Mouse (Mus musculus): ENCODE data around the gene Gm28635.

The Gm28635 gene

DNA sequence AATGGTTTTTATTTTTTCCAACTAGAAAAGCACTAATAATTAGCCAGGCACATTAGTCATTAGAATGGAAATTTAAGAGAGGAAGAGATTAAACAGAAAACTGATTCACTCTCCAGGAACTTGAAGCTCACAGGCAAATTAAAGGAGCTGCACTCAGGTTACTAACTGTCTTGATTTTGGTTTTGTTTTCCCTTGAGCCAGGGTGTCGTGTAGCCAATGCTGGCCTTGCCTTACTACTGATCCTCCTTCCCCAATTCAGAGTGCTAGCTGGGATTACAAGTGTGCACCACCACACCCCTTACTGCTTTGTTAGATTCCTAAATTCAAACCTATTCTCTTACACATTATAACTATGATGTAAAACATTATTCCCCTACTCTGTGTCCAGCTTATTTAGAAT is 70.0 kb downstream of the Gm28635 start:
- Histone ChIP-seq H3K27me3 (ENCODE audit: control insufficient read depth, insufficient read depth, low read length, poor library complexity, severe bottlenecking) (no peaks in the 10 kb centered on the region), H3K36me3 (ENCODE audit: control insufficient read depth, insufficient read depth, low read length, poor library complexity, severe bottlenecking) (no peaks in the 10 kb centered on the region)
- DNase-seq (ENCODE audit: low read depth, low spot score) = no peak

DNA sequence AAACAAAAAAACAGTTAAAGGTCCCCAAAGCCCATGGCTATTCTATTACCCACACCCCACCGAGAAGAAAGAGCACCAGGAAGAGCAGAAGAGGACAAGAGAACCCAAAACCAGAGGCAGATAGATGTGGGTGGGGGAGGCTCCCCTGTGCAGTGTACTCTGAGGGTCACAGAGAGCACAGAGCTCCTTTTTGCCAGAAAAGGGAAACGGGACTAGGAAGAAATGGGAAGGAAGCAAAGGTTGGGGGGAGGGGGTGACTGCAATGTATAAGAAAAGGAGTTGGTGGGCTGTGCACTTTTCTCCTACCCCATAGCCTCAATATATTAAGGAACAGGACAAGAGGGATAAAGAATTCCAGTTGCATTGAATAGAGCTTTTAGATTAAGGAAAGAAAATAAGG is 76.9 kb downstream of the Gm28635 start:
- no peak for DNase-seq (ENCODE audit: low read depth, low spot score)
- Histone ChIP-seq H3K27me3 (ENCODE audit: control insufficient read depth, insufficient read depth, low read length, poor library complexity, severe bottlenecking) (no peaks in the 10 kb centered on the region), H3K36me3 (ENCODE audit: control insufficient read depth, insufficient read depth, low read length, poor library complexity, severe bottlenecking) (no peaks in the 10 kb centered on the region)

DNA sequence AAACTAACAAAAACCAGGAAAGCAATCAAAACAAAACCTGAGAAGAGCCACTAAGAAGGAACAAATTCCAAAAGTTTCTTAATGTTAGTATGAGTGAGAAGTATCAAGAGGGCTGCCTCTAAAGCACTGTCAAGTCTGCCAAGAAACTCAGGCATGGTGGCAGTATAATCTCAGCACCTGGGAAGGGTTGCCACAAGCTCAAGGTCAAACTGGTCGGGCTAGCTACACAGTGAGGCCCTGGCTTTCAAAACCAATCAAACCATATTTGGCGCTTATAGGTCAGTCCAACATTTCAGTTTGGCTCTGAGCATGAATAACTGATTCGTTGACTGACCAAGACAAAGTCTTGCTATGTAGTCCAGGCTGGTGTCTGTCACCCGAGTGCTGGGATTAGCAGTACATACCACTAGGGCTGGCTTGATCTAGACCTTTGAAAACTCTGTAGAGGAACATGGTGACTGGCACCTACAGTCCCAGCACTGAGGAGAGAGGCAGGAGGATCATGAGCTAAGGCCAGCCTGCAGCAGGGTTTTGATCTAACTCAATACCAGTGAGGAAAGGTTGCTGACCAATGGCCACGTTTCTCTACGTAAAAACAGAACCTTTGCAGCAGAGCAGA is 78.5 kb downstream of the Gm28635 start:
- Histone ChIP-seq H3K27me3 (ENCODE audit: control insufficient read depth, insufficient read depth, low read length, poor library complexity, severe bottlenecking) (no peaks in the 10 kb centered on the region), H3K36me3 (ENCODE audit: control insufficient read depth, insufficient read depth, low read length, poor library complexity, severe bottlenecking) (no peaks in the 10 kb centered on the region)
- no peak for DNase-seq (ENCODE audit: low read depth, low spot score)

DNA sequence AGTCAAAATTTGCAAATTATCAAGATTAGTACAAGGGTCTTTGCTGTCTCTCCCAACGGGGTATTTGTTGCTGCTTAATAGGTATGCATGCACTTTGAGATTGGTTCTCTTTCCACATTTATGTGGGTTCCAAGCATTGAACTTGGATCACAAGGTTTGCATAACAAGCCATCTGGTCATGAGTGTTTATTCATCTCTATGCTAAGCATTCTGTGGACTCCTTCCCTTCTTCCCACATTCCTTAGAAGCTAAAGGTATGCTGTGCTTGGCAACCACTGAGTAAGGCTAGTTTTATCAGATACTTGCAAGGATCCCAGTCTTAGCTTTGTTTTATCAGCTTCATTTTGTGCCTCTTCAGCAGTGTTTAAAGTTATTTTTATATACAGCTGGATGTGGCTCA is 80.7 kb downstream of the Gm28635 start:
- H3K27me3 ChIP-seq (ENCODE audit: control insufficient read depth, insufficient read depth, low read length, poor library complexity, severe bottlenecking) = no peaks in the 10 kb centered on the region
- DNase-seq (ENCODE audit: low read depth, low spot score) = no peak
- H3K36me3 ChIP-seq (ENCODE audit: control insufficient read depth, insufficient read depth, low read length, poor library complexity, severe bottlenecking) = no peaks in the 10 kb centered on the region

DNA sequence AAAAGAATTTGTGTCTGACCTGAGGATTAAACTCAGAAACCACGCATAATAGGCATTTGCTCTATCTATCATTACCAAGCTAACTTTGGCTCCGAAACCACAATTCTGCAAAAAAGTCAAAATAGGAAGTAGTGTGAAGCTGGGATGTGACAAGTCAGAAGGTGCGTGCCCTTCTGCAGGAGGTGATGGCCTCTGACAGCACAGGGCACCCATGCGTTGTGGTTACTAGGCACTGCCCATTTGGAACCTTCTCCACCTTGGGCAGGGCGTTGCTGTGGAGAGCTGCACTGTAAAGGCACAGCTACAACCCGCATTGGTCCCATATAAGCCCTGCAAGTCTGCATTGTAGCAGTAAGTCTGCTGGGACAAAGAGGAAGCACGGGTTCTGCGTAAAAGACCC is 85.0 kb downstream of the Gm28635 start:
- H3K36me3 ChIP-seq (ENCODE audit: control insufficient read depth, insufficient read depth, low read length, poor library complexity, severe bottlenecking) = no peaks in the 10 kb centered on the region
- peak; percentile 2 for DNase-seq (ENCODE audit: low read depth, low spot score)
- no peaks in the 10 kb centered on the region; the same call in 1 of the 2 replicates for H3K27me3 ChIP-seq (ENCODE audit: control insufficient read depth, insufficient read depth, low read length, poor library complexity, severe bottlenecking)

DNA sequence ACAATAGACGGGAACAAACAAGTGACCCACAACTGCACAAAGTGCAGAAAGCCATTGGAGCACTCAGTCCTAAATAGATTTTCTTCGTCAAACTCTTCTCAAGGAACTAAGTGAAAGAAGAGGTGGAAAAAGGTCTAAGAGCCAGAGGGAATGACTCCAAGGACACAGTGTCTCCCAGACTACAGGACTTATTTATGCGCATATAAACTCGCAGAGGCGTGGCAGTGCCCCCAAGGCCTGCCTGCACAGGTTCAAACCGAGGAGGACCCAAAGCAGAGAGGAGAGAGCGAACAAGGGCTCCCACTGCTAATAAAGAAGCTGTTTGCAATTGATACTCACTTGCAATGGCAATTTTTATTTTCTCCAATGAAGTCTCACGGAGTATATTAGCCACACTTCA is 92.1 kb downstream of the Gm28635 start:
- DNase-seq (ENCODE audit: low read depth, low spot score) = no peak

DNA sequence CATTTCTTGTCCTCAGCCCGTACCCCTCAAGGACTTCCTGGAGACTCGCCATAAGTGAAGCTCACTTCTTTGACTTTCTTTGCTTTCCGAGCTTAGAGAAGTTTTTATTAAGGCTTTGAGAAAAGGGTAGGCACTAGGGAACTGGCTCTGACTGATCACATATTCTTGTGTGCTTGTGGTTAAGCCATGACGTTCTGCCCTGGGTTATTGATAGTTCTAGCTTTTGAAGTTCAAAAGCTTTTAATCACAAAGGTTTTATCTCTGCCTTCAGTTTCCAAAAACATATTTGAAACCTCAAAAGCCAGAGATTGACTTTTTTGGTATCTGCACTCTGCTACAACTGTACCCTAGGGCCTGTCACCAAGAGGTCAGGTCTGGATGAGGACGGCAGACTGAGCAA is 95.6 kb downstream of the Gm28635 start:
- Histone ChIP-seq H3K36me3 (ENCODE audit: control insufficient read depth, insufficient read depth, low read length, poor library complexity, severe bottlenecking) (no peaks in the 10 kb centered on the region), H3K27me3 (ENCODE audit: control insufficient read depth, insufficient read depth, low read length, poor library complexity, severe bottlenecking) (no peaks in the 10 kb centered on the region)
- DNase-seq (ENCODE audit: low read depth, low spot score) = no peak

More for the DNA sequence above, 92.1 kb downstream of the Gm28635 start:
- Histone ChIP-seq H3K27me3 (ENCODE audit: control insufficient read depth, insufficient read depth, low read length, poor library complexity, severe bottlenecking) (no peaks in the 10 kb centered on the region; the same call in 1 of the 2 replicates), H3K36me3 (ENCODE audit: control insufficient read depth, insufficient read depth, low read length, poor library complexity, severe bottlenecking) (no peaks in the 10 kb centered on the region)

DNA sequence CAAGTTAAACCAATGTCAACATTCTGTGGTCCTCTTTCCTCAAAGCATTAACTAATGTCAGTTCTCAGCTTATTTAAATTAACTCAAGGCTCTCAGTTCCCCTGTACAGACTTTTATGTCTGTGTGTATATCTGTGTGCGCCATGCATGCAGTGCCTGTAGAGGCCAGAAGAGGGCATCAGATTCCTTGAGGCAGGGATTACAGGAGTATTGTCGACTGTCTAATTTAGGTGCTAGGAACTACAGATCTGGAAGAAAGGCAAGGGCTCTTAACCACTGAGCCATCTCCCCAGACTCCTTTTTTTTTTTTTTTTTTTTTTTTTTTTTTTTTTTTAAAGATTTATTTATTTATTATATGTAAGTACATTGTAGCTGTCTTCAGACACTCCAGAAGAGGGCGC is 96.6 kb downstream of the Gm28635 start:
- DNase-seq (ENCODE audit: low read depth, low spot score) = peak; percentile 9
- no peaks in the 10 kb centered on the region for H3K36me3 ChIP-seq (ENCODE audit: control insufficient read depth, insufficient read depth, low read length, poor library complexity, severe bottlenecking)

DNA sequence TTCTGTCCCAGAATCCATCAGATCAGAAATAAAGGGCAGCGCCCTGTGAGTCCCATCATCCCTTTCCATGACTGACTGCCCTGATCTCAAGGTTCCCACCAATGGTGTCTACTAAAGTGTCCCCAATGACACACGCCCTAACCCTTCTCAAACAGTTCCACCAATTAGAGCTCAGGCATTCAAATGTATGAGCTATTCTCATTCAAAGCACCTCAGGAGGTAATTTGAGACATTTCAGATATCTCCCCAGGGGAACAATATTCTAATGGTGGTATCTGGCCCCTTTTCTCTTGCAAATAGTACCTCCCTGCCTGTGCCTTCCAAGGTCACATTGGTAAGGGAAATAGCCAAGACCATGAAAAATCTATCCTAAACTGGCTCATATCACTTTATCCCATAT is 98.5 kb downstream of the Gm28635 start:
- H3K27me3 ChIP-seq (ENCODE audit: control insufficient read depth, insufficient read depth, low read length, poor library complexity, severe bottlenecking) = no peaks in the 10 kb centered on the region
- DNase-seq (ENCODE audit: low read depth, low spot score) = no peak

More for the DNA sequence above, 96.6 kb downstream of the Gm28635 start:
- no peaks in the 10 kb centered on the region for H3K27me3 ChIP-seq (ENCODE audit: control insufficient read depth, insufficient read depth, low read length, poor library complexity, severe bottlenecking)

DNA sequence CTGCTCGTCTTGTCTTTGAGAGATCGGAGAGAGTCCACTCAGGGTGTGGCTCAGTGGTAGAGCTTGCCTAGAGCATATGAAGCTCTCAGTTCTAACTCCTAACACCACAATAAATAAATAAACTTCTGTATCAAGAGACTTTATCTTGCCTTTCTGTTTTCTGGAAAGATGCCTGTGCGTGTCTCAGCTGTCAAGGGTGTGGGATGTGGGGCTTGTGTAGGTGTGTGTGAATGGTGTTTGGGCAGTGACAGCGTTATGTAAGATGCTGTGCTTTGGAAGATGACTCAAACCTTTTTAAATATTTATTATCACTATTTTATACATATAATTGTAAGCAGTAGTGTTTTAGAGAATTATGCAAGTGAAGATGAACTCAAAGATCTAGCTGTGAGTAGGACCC is 103.7 kb downstream of the Gm28635 start:
- H3K27me3 ChIP-seq (ENCODE audit: control insufficient read depth, insufficient read depth, low read length, poor library complexity, severe bottlenecking) = no peaks in the 10 kb centered on the region
- H3K36me3 ChIP-seq (ENCODE audit: control insufficient read depth, insufficient read depth, low read length, poor library complexity, severe bottlenecking) = no peaks in the 10 kb centered on the region
- DNase-seq (ENCODE audit: low read depth, low spot score) = no peak

More for the DNA sequence above, 98.5 kb downstream of the Gm28635 start:
- H3K36me3 ChIP-seq (ENCODE audit: control insufficient read depth, insufficient read depth, low read length, poor library complexity, severe bottlenecking) = no peaks in the 10 kb centered on the region

DNA sequence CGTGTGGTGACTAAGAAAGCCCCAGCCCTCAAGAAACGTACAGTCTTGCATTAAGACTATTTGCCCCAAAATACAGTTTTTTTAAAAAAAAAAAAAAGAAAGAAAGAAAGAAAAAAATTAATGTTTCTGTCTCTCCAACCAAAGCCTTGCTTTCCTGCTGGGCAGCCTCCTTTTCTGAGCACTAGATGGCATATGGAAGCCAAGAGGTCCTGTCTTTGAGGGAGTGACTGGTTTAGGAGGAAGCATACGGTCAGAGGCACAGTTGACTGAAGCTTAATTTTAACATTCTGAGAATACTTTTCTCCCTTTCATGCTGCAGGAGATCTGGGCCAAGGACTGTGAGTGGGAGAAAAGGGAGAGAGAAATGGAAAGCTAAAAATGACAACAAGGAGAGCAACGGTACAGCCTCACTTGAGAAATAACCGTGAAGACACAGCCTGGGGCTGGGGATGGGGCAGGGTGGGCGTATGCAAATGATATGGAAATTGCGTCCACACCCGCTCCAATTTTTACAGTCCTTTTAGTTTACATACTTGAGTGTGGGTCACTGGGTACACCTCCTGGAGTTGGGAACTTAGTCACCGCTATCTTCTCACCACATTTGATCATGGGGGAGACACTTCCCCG is 120.8 kb downstream of the Gm28635 start:
- Histone ChIP-seq H3K36me3 (ENCODE audit: control insufficient read depth, insufficient read depth, low read length, poor library complexity, severe bottlenecking) (no peaks in the 10 kb centered on the region), H3K27me3 (ENCODE audit: control insufficient read depth, insufficient read depth, low read length, poor library complexity, severe bottlenecking) (no peaks in the 10 kb centered on the region)
- DNase-seq (ENCODE audit: low read depth, low spot score) = no peak
